Mouse (Mus musculus): ENCODE measurements around the gene Ppm1b.

- TF ChIP-seq CTCF (IDR thresholded peaks at IDR 0.05; ENCODE audit: control insufficient read depth, insufficient read depth, low read length) (no peak), POLR2A (IDR thresholded peaks at IDR 0.05; ENCODE audit: borderline replicate concordance, control insufficient read depth, low read depth, low read length) (no peak)
These were observed 91.8 kb downstream of the Ppm1b start for GRCm38 (mm10) chr17:85048379-85048778.
